In genomic region chr1:164307124-164307751, GRCm38 (mm10) we compare ENCODE assay signal across 7 mouse cellular contexts. TPM values are rescaled to one million over a fixed set of nuclear protein-coding genes. Genes with fewer than 3 reads are reported as not detected.
A peak's percentile ranks its signal among the peaks of the same experiment; 100 is the strongest.
DNase-seq lines count a peak whose midpoint lies in the region; ATAC-seq lines count a peak whose summit lies in the region.

Gene Blzf1 (minus strand): TSS chr1:164307489.

- H3K27ac ChIP-seq in intestine, embryonic 15.5 days = peak within 1 kb of the TSS; percentile 77
- H3K27ac ChIP-seq in midbrain, embryonic 10.5 days (replicated peaks) = peak within 1 kb of the TSS; percentile 82

- peak; percentile 97 for DNase-seq in adrenal gland, adult 2 months
- DNase-seq in embryo, embryonic 11.5 days (ENCODE audit: low read depth, low spot score) = peak; percentile 96
- DNase-seq in gastrocnemius, postnatal 36 days = peak; percentile 91 to 95
- peak; percentile 97 to 99 for DNase-seq in left cerebral cortex, postnatal 25 days (ENCODE audit: low spot score in 2 of 2)
- peak; percentile 98 for DNase-seq in midbrain, embryonic 10.5 days (ENCODE audit: low spot score)
- peak; percentile 97 for DNase-seq in right cerebral cortex, postnatal 4 days

- WGBS in intestine, embryonic 15.5 days = under 1% methylated on average over 35 of the region's 35 CpGs
- WGBS in midbrain, embryonic 10.5 days = 0% methylated on average over 35 of the region's 35 CpGs

- 0 out of 2 replicates have a peak, but pooled peaks cover 2% of the 10 kb centered on the region for H3K36me3 ChIP-seq in intestine, embryonic 15.5 days
- H3K36me3 ChIP-seq in midbrain, embryonic 10.5 days = peaks cover 20% of the 10 kb centered on the region

- no peaks in the 10 kb centered on the region for H3K27me3 ChIP-seq in intestine, embryonic 15.5 days (replicated peaks)
- no peaks in the 10 kb centered on the region for H3K27me3 ChIP-seq in midbrain, embryonic 10.5 days (ENCODE audit: low read depth, poor library complexity, severe bottlenecking)

- 0 out of 2 replicates have a peak, but pooled peaks cover 10% of the 10 kb centered on the region for H3K4me1 ChIP-seq in intestine, embryonic 15.5 days (replicated peaks)
- H3K4me1 ChIP-seq in midbrain, embryonic 10.5 days = peaks cover 17% of the 10 kb centered on the region

- peak within 1 kb of the TSS; percentile 61 for H3K4me2 ChIP-seq in intestine, embryonic 15.5 days (replicated peaks)

- peak within 1 kb of the TSS; percentile 83 for H3K4me3 ChIP-seq in intestine, embryonic 15.5 days (replicated peaks)
- peak within 1 kb of the TSS; percentile 83 for H3K4me3 ChIP-seq in midbrain, embryonic 10.5 days

- no peaks in the 10 kb centered on the region for H3K9me3 ChIP-seq in intestine, embryonic 15.5 days
- no peaks in the 10 kb centered on the region for H3K9me3 ChIP-seq in midbrain, embryonic 10.5 days (replicated peaks)

- peak; percentile 99 for ATAC-seq in intestine, embryonic 15.5 days

- intact Hi-C loops in gastrocnemius, postnatal 36 days (cut with DNase I) = loop anchor here (5.0 kb wide), 1 partner anchor 55 kb away; no protein-coding TSS in a partner anchor
- intact Hi-C loops in left cerebral cortex, postnatal 25 days (cut with DNase I) = no loop called here

- peak within 1 kb of the TSS; percentile 67 for H3K9ac ChIP-seq in intestine, embryonic 15.5 days

RNA-seq across cellular contexts. Expression of gene Blzf1, which starts in this region (rescaled TPM):
- 10 to 100 TPM; 23.4 to 31.7 TPM for total RNA-seq in adrenal gland, adult 2 months (2021)
- polyA plus RNA-seq in adrenal gland, adult 2 months (2012; rRNA removed) = 0.97 and 0.98 TPM in 2 replicates
- 10 to 100 TPM; 20.1 to 24.5 TPM for total RNA-seq in gastrocnemius, postnatal 36 days (2021)
- polyA plus RNA-seq in intestine, embryonic 15.5 days (2015; fragmentation: Nextera tagmentation; extraction: Ambion mirVana) = 23.6 and 25.7 TPM in 2 replicates
- 10 to 100 TPM; 26.2 to 28.5 TPM for total RNA-seq in left cerebral cortex, postnatal 25 days (2021)
- 26.0 and 27.2 TPM in 2 replicates for polyA plus RNA-seq in midbrain, embryonic 10.5 days (2016; fragmentation: Nextera tagmentation; extraction: Ambion mirVana)

Comparison
In these comparisons a context has a peak if more than half of its experiments do, and no peak if none do; other contexts are left out.
1. Peak in every context shown above with its lines: DNase-seq, ATAC-seq, H3K4me3 ChIP-seq and H3K27ac ChIP-seq.
2. RNA of gene Blzf1 (polyA plus RNA-seq): 26.0 to 27.2 TPM in midbrain, embryonic 10.5 days and 23.6 to 25.7 TPM in intestine, embryonic 15.5 days; 0.97 to 0.98 TPM in adrenal gland, adult 2 months; every median in the first group is over 10 times any median in the second.